Mouse (Mus musculus) left cerebral cortex, postnatal 4 days (tissue): ENCODE results near the gene Lrrtm3. TPM values are rescaled to one million over a fixed set of nuclear protein-coding genes. Genes with fewer than 3 reads are reported as not detected.

Experiments used
- DNase-seq: peaks from one replicate; pipeline ENCODE4 v3.0.0-alpha.2; 2022
- intact Hi-C: fragments of 180-260 bp; cut with DNase I; formaldehyde crosslinking; loops from one replicate; pipeline ENCODE4 v1.15.1; 2025
- total RNA-seq, 2 experiments: library from RNA; stranded (reverse); gene quantifications; 2 replicates each; pipeline ENCODE4 v1.2.3; 2021

Gene Lrrtm3
- total RNA-seq, 2 experiments from 2014 or later = 39.5 to 45.9 TPM

GRCm38 (mm10) chr10:64049151-64049550, 40.9 kb downstream of the Lrrtm3 start:
- DNase-seq = no peak
- intact Hi-C loops = no loop called here

- DNase-seq = peak; percentile 51
- intact Hi-C loops = no loop called here
Measured at GRCm38 (mm10) chr10:64041892-64042291, 48.2 kb downstream of the Lrrtm3 start.

GRCm38 (mm10) chr10:64041218-64041617, 48.9 kb downstream of the Lrrtm3 start:
- intact Hi-C loops = no loop called here
- DNase-seq = no peak

- intact Hi-C loops = no loop called here
- peak; percentile 76 for DNase-seq
Measured at GRCm38 (mm10) chr10:64039760-64040535, 50.1 kb downstream of the Lrrtm3 start.

- intact Hi-C loops = no loop called here
Measured at GRCm38 (mm10) chr10:64030901-64031300, 59.2 kb downstream of the Lrrtm3 start.

GRCm38 (mm10) chr10:64023340-64023739, 66.7 kb downstream of the Lrrtm3 start:
- DNase-seq = no peak
- intact Hi-C loops = no loop called here

More at GRCm38 (mm10) chr10:64030901-64031300, 59.2 kb downstream of the Lrrtm3 start:
- no peak for DNase-seq

- no peak for DNase-seq
- intact Hi-C loops = no loop called here
Measured at GRCm38 (mm10) chr10:64020347-64020746, 69.7 kb downstream of the Lrrtm3 start.

- DNase-seq = no peak
- intact Hi-C loops = no loop called here
Measured at GRCm38 (mm10) chr10:64001996-64002395, 88.1 kb downstream of the Lrrtm3 start.

- DNase-seq = no peak
- intact Hi-C loops = no loop called here
Measured at GRCm38 (mm10) chr10:64001531-64001930, 88.5 kb downstream of the Lrrtm3 start.

- intact Hi-C loops = no loop called here
- no peak for DNase-seq
Measured at GRCm38 (mm10) chr10:63994251-63994650, 95.8 kb downstream of the Lrrtm3 start.

- no peak for DNase-seq
Measured at GRCm38 (mm10) chr10:63985576-63985975, 104.5 kb downstream of the Lrrtm3 start.

GRCm38 (mm10) chr10:63979410-63979809, 110.7 kb downstream of the Lrrtm3 start:
- intact Hi-C loops = no loop called here
- DNase-seq = no peak

More at GRCm38 (mm10) chr10:63985576-63985975, 104.5 kb downstream of the Lrrtm3 start:
- intact Hi-C loops = no loop called here

GRCm38 (mm10) chr10:63978969-63979368, 111.1 kb downstream of the Lrrtm3 start:
- DNase-seq = no peak
- intact Hi-C loops = no loop called here

- DNase-seq = no peak
- intact Hi-C loops = no loop called here
Measured at GRCm38 (mm10) chr10:63978535-63978934, 111.5 kb downstream of the Lrrtm3 start.

GRCm38 (mm10) chr10:63978101-63978500, 112.0 kb downstream of the Lrrtm3 start:
- intact Hi-C loops = no loop called here
- DNase-seq = peak; percentile 12

- intact Hi-C loops = no loop called here
- no peak for DNase-seq
Measured at GRCm38 (mm10) chr10:63972300-63972699, 117.8 kb downstream of the Lrrtm3 start.

GRCm38 (mm10) chr10:63954308-63954930, 135.7 kb downstream of the Lrrtm3 start:
- DNase-seq = peak; percentile 54
- intact Hi-C loops = no loop called here

- DNase-seq = no peak
- intact Hi-C loops = no loop called here
Measured at GRCm38 (mm10) chr10:63951481-63951880, 138.6 kb downstream of the Lrrtm3 start.

GRCm38 (mm10) chr10:63950867-63951266, 139.2 kb downstream of the Lrrtm3 start:
- intact Hi-C loops = no loop called here
- DNase-seq = no peak

- intact Hi-C loops = no loop called here
- no peak for DNase-seq
Measured at GRCm38 (mm10) chr10:63947266-63947665, 142.8 kb downstream of the Lrrtm3 start.

GRCm38 (mm10) chr10:63945534-63945933, 144.5 kb downstream of the Lrrtm3 start:
- intact Hi-C loops = no loop called here
- DNase-seq = no peak

GRCm38 (mm10) chr10:63933946-63934345, 156.1 kb downstream of the Lrrtm3 start:
- DNase-seq = peak; percentile 3
- intact Hi-C loops = no loop called here
